Mouse (Mus musculus): ENCODE results near the gene St8sia2.

DNA sequence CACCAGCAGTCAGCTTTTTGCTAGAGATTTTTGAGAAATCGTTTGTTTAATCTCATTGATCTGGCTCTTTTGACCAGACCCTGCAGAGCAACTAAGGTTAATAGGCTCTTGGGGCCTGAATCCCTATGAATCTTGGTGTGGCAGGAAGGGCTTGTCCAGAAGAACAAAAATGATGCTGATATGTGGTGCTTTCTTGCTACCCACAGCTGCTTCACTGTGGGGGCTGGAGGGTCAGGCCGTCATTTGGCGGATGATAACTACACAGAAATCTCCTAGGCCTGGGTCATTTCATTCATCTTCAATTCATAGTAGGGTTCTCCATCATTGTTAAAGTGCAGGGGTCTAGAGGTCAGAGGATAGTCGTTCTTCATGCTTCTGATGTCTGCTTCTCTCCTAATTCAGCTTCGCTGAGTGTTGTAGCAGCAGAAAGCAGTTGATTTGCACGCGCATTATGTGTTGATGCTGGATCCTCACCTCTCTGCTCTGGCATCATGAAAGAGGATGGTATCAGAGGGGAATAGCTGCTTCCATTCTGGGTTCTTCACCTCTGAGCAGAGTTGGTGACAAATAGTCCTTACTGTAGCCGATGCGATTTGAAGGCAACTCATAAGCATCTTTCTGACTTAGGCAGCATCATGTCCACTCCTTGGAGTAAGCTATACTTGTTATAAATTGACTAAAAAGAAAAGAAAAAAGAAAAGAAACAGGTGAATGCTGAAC is 122.4 kb downstream of the St8sia2 start:
- TF ChIP-seq E2F4 (IDR thresholded peaks at IDR 0.05; ENCODE audit: insufficient read depth) = no peak
- no peak for TF ChIP-seq POLR2AphosphoS2 (IDR thresholded peaks at IDR 0.05; ENCODE audit: insufficient read length, low read depth)
- TF ChIP-seq POLR2A (IDR thresholded peaks at IDR 0.05; ENCODE audit: insufficient read length, low read depth) = no peak
- no peak for TF ChIP-seq CEBPB (IDR thresholded peaks at IDR 0.05; ENCODE audit: insufficient read depth, poor library complexity, severe bottlenecking)
- TF ChIP-seq MAX (IDR thresholded peaks at IDR 0.05; ENCODE audit: low read depth) = no peak
- TF ChIP-seq TCF12 (IDR thresholded peaks at IDR 0.05; ENCODE audit: insufficient read depth, poor library complexity, severe bottlenecking) = no peak
- no peak for TF ChIP-seq USF1 (IDR thresholded peaks at IDR 0.05; ENCODE audit: low read depth)
- no peak for TF ChIP-seq REST (IDR thresholded peaks at IDR 0.05; ENCODE audit: insufficient read depth, insufficient read length)
- no peak for TF ChIP-seq MYOG (IDR thresholded peaks at IDR 0.05; ENCODE audit: control insufficient read depth in 1 of 3, insufficient read depth in 1 of 3, insufficient read length in 2 of 3, low read depth in 2 of 3)
- no peak for TF ChIP-seq SRF (IDR thresholded peaks at IDR 0.05; ENCODE audit: control insufficient read depth, insufficient read length, low read depth)
